Mouse (Mus musculus): ENCODE results near the gene 1600014C23Rik. TPM values are rescaled to one million over a fixed set of nuclear protein-coding genes. Genes with fewer than 3 reads are reported as not detected.
A peak's percentile ranks its signal among the peaks of the same experiment; 100 is the strongest.

Gene 1600014C23Rik
- polyA plus RNA-seq, 1 experiment from 2014 or later: not detected

GRCm38 (mm10) chr17:45695227-45696120, 38.2 kb downstream of the 1600014C23Rik start:
- 75% methylated on average over 23 of the region's 23 CpGs for WGBS
- H3K9ac ChIP-seq (replicated peaks): no peak overlapping the region
- H3K4me3 ChIP-seq: no peak overlapping the region
- no peak overlapping the region for H3K4me2 ChIP-seq (replicated peaks)
- H3K4me1 ChIP-seq: no peaks in the 10 kb centered on the region
- H3K36me3 ChIP-seq: peaks cover 11% of the 10 kb centered on the region
- H3K9me3 ChIP-seq: no peaks in the 10 kb centered on the region
- no peak for ATAC-seq (replicated peaks)
- H3K27me3 ChIP-seq: no peaks in the 10 kb centered on the region
- H3K27ac ChIP-seq (replicated peaks): no peak overlapping the region

- WGBS: 84% methylated on average over 18 of the region's 18 CpGs
- Histone ChIP-seq H3K9me3 (no peaks in the 10 kb centered on the region), H3K9ac (replicated peaks) (no peak overlapping the region), H3K4me2 (replicated peaks) (no peak overlapping the region), H3K4me1 (peaks cover 2% of the 10 kb centered on the region; the same call in 1 of the 2 replicates), H3K27me3 (no peaks in the 10 kb centered on the region), H3K27ac (replicated peaks) (no peak overlapping the region), H3K36me3 (peaks cover 7% of the 10 kb centered on the region), H3K4me3 (no peak overlapping the region)
- no peak for ATAC-seq (replicated peaks)
Observed at GRCm38 (mm10) chr17:45693812-45694565, 39.7 kb downstream of the 1600014C23Rik start.

GRCm38 (mm10) chr17:45692159-45692558, 41.5 kb downstream of the 1600014C23Rik start:
- H3K9ac ChIP-seq (replicated peaks): no peak overlapping the region
- no peaks in the 10 kb centered on the region for H3K27me3 ChIP-seq
- no peak for ATAC-seq (replicated peaks)
- H3K4me1 ChIP-seq: peaks cover 17% of the 10 kb centered on the region
- H3K9me3 ChIP-seq: no peaks in the 10 kb centered on the region
- no peak overlapping the region for H3K27ac ChIP-seq (replicated peaks)
- 90% methylated on average over 5 of the region's 5 CpGs for WGBS
- no peak overlapping the region for H3K4me2 ChIP-seq (replicated peaks)
- H3K36me3 ChIP-seq: no peaks in the 10 kb centered on the region
- no peak overlapping the region for H3K4me3 ChIP-seq

- Histone ChIP-seq H3K9ac (replicated peaks) (no peak overlapping the region), H3K4me3 (no peak overlapping the region), H3K4me2 (replicated peaks) (no peak overlapping the region), H3K9me3 (no peaks in the 10 kb centered on the region), H3K4me1 (peaks cover 23% of the 10 kb centered on the region), H3K27ac (replicated peaks) (no peak overlapping the region), H3K36me3 (no peaks in the 10 kb centered on the region), H3K27me3 (no peaks in the 10 kb centered on the region)
- no peak for ATAC-seq (replicated peaks)
- WGBS: 87% methylated on average over 4 of the region's 4 CpGs
Observed at GRCm38 (mm10) chr17:45690044-45690443, 43.6 kb downstream of the 1600014C23Rik start.

GRCm38 (mm10) chr17:45689120-45689519, 44.5 kb downstream of the 1600014C23Rik start:
- Histone ChIP-seq H3K9ac (replicated peaks) (no peak overlapping the region), H3K4me2 (replicated peaks) (no peak overlapping the region), H3K4me1 (peaks cover 32% of the 10 kb centered on the region), H3K9me3 (no peaks in the 10 kb centered on the region), H3K36me3 (no peaks in the 10 kb centered on the region), H3K27me3 (no peaks in the 10 kb centered on the region), H3K4me3 (no peak overlapping the region), H3K27ac (replicated peaks) (no peak overlapping the region)
- ATAC-seq (replicated peaks): no peak
- WGBS: 91% methylated on average over 9 of the region's 9 CpGs

- H3K9ac ChIP-seq (replicated peaks): peak within 1 kb of the TSS; percentile 95
- peak within 1 kb of the TSS; percentile 93 for H3K27ac ChIP-seq (replicated peaks)
- peaks cover 40% of the 10 kb centered on the region for H3K4me1 ChIP-seq
- H3K36me3 ChIP-seq: no peaks in the 10 kb centered on the region
- H3K4me3 ChIP-seq: peak within 1 kb of the TSS; percentile 100
- H3K4me2 ChIP-seq (replicated peaks): peak within 1 kb of the TSS; percentile 75
- ATAC-seq (replicated peaks): no peak
- H3K9me3 ChIP-seq: no peaks in the 10 kb centered on the region
- 8% methylated on average over 12 of the region's 12 CpGs for WGBS
- H3K27me3 ChIP-seq: no peaks in the 10 kb centered on the region
Observed at GRCm38 (mm10) chr17:45686716-45687115, 46.9 kb downstream of the 1600014C23Rik start, which contains the start of gene Tmem63b. Gene Tmem63b (minus strand): TSS chr17:45686905.

GRCm38 (mm10) chr17:45686093-45686619, 47.5 kb downstream of the 1600014C23Rik start, which contains the start of gene Mrpl14:
Gene Mrpl14 (plus strand): TSS chr17:45686322.
- Histone ChIP-seq H3K9me3 (no peaks in the 10 kb centered on the region), H3K4me3 (peak within 1 kb of the TSS; percentile 100), H3K4me1 (peaks cover 41% of the 10 kb centered on the region), H3K4me2 (replicated peaks) (peak within 1 kb of the TSS; percentile 75), H3K27me3 (no peaks in the 10 kb centered on the region), H3K36me3 (no peaks in the 10 kb centered on the region), H3K9ac (replicated peaks) (peak within 1 kb of the TSS; percentile 95), H3K27ac (replicated peaks) (peak within 1 kb of the TSS; percentile 93)
- under 1% methylated on average over 18 of the region's 50 CpGs for WGBS
- peak; percentile 90 for ATAC-seq (replicated peaks)

- peak overlapping the region; percentile 93 for H3K27ac ChIP-seq (replicated peaks)
- peaks cover 47% of the 10 kb centered on the region for H3K4me1 ChIP-seq
- H3K9ac ChIP-seq (replicated peaks): peak overlapping the region; percentile 95
- WGBS: under 1% methylated on average over 54 of the region's 58 CpGs
- ATAC-seq (replicated peaks): peak; percentile 41
- H3K27me3 ChIP-seq: no peaks in the 10 kb centered on the region
- peak overlapping the region; percentile 100 for H3K4me3 ChIP-seq
- no peaks in the 10 kb centered on the region for H3K36me3 ChIP-seq
- H3K9me3 ChIP-seq: no peaks in the 10 kb centered on the region
- peak overlapping the region; percentile 75 for H3K4me2 ChIP-seq (replicated peaks)
Observed at GRCm38 (mm10) chr17:45685171-45686092, 48.2 kb downstream of the 1600014C23Rik start.

- H3K27me3 ChIP-seq: no peaks in the 10 kb centered on the region
- no peaks in the 10 kb centered on the region for H3K36me3 ChIP-seq
- H3K27ac ChIP-seq (replicated peaks): peak overlapping the region; percentile 93
- H3K4me1 ChIP-seq: peaks cover 49% of the 10 kb centered on the region
- WGBS: 24% methylated on average over 14 of the region's 14 CpGs
- H3K4me3 ChIP-seq: peak overlapping the region; percentile 100
- H3K9ac ChIP-seq (replicated peaks): peak overlapping the region; percentile 95
- no peak; the same call in 1 of the 2 replicates for ATAC-seq (replicated peaks)
- peak overlapping the region; percentile 75 for H3K4me2 ChIP-seq (replicated peaks)
- H3K9me3 ChIP-seq: no peaks in the 10 kb centered on the region
Observed at GRCm38 (mm10) chr17:45684667-45685131, 48.9 kb downstream of the 1600014C23Rik start.

All from forebrain, embryonic 15.5 days (tissue).